Mouse (Mus musculus) brown adipose tissue, adult 24 weeks (tissue): Measurements from ENCODE around the gene Dnah2. TPM values are rescaled to one million over a fixed set of nuclear protein-coding genes. Genes with fewer than 3 reads are reported as not detected.

Source experiments
- H3K27ac ChIP-seq: fragments of 200-500 bp; replicated peaks from 2 replicates; pipeline ENCODE4 v1.5.1; 2012; ENCODE audit warnings: low read depth, mild to moderate bottlenecking, low read length
- H3K4me1 ChIP-seq: fragments of 200-500 bp; 2 replicates; pipeline ENCODE4 v1.6.1; 2012; ENCODE audit warnings: low read length, mixed read lengths; ENCODE audit not compliant: control insufficient read depth, insufficient read depth, insufficient read length
- H3K4me3 ChIP-seq: fragments of 200-500 bp; 2 replicates; pipeline ENCODE4 v1.5.1; 2012; ENCODE audit warnings: low read depth, mild to moderate bottlenecking, low read length, moderate library complexity; ENCODE audit not compliant: insufficient read depth
- polyA plus RNA-seq: library from polyadenylated mRNA; stranded (reverse); fragments of >200 nt; gene quantifications from 2 replicates; pipeline ENCODE4 v1.2.4, GENCODE M21; 2012; ENCODE audit not compliant: missing spikeins, insufficient read depth, insufficient read length

The Dnah2 gene
- polyA plus RNA-seq, 1 experiment: not detected

DNA sequence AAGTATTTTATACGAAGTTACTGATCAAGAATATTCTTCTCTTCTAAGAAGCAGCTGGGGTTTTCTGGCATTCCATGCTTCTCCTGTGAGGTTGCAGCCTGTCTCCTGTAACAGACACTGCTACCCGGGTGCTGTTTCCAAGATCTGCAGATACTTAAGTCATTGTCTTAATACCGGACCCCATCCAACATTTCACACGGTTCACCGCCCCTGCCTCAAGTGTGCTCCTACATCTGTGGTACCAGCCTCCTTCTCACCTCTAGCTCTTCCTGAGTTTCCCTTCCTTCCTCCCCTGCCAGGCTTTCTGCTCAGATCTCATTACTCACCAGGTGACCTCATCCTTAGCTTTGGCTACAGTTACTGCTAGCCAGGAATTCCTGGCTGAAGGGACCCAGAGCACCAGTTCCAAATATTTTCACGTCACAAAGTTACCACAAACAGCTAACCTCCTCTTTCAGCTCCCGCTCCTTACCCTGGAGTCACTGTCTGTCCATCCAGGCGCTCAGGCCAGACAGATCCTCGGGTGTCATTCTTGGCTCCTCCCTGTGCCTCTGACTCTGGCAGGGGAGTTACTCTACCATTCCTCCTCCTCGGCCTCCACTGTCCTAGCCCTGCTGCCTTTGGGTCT lies 166.3 kb downstream of the Dnah2 start:
- H3K27ac ChIP-seq: no peak overlapping the region
- no peak overlapping the region for H3K4me3 ChIP-seq

GRCm38 (mm10) chr11:69381356-69381755 lies 167.6 kb downstream of the Dnah2 start:
- Histone ChIP-seq H3K27ac (no peak overlapping the region), H3K4me3 (no peak overlapping the region), H3K4me1 (no peaks in the 10 kb centered on the region)

More for the DNA sequence above, 166.3 kb downstream of the Dnah2 start:
- no peaks in the 10 kb centered on the region for H3K4me1 ChIP-seq

- no peak overlapping the region for H3K4me3 ChIP-seq
- H3K4me1 ChIP-seq: no peaks in the 10 kb centered on the region
- no peak overlapping the region for H3K27ac ChIP-seq
Measured at GRCm38 (mm10) chr11:69379600-69379999, 169.3 kb downstream of the Dnah2 start.

- H3K27ac ChIP-seq: no peak overlapping the region
- no peaks in the 10 kb centered on the region for H3K4me1 ChIP-seq
- no peak overlapping the region for H3K4me3 ChIP-seq
Measured at GRCm38 (mm10) chr11:69377766-69378165, 171.1 kb downstream of the Dnah2 start.

DNA sequence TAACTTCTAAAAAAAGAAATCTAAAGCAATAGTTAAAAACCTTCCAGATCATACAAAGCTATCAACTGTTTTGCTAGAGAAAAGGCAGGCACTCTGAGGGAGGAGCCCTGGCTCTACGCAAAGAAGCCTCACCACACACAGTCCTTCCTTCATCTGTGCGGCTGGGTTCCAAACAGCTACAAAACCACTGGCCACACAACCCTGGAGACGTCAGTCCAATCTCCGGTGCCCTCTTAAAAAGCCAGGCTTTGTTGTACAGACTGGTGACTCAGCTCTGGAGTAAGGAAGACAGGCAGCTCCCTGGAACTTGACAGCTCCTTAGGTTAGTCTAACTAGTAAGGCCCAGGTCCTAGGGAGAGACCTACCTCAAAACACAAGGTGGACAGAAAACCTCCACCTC lies 173.3 kb downstream of the Dnah2 start:
- no peaks in the 10 kb centered on the region for H3K4me1 ChIP-seq
- H3K4me3 ChIP-seq: no peak overlapping the region
- no peak overlapping the region for H3K27ac ChIP-seq

DNA sequence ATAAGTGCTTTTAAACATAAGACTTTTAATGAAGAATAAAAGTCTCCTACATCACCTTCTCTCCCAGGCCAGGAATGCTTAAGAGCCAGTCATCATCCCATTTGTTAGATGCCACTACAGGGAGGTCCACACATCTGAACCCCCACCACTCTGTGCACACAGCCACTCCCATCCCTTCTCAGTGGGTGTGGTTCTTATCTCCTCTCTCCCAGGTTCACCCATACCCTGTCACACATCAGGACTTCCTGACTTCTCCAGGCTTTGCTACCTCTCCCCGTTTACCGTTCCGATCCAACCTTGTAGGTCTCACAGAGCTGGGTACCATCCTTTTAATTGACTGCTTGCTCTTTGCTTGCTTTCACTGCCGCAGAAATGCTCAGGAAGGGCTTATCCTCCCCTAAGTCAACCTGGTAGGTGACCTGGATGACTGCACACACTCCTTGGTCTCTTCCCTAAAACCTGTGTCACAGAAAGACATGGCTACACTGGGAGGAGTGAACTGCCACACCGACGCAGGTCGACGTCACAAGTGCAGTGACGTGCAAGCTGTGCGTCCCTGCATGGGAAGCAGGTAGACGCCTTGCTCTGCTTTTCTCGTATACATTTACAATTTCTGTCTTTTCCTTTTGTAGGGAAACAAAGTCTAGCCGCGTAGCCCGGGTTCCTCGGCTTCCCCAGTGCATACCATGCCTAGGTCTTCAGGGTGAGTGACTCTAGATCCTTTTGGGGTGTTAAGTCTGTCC lies 175.5 kb downstream of the Dnah2 start:
- Histone ChIP-seq H3K4me1 (no peaks in the 10 kb centered on the region), H3K27ac (no peak overlapping the region), H3K4me3 (no peak overlapping the region)

- no peak overlapping the region for H3K27ac ChIP-seq
- H3K4me1 ChIP-seq: peaks cover 3% of the 10 kb centered on the region; the same call in 1 of the 2 replicates
- no peak overlapping the region for H3K4me3 ChIP-seq
Measured at GRCm38 (mm10) chr11:69372780-69373170, 176.1 kb downstream of the Dnah2 start.

- Histone ChIP-seq H3K4me1 (peaks cover 6% of the 10 kb centered on the region; the same call in 1 of the 2 replicates), H3K27ac (no peak overlapping the region), H3K4me3 (no peak overlapping the region)
Measured at GRCm38 (mm10) chr11:69372056-69372779, 176.7 kb downstream of the Dnah2 start.

DNA sequence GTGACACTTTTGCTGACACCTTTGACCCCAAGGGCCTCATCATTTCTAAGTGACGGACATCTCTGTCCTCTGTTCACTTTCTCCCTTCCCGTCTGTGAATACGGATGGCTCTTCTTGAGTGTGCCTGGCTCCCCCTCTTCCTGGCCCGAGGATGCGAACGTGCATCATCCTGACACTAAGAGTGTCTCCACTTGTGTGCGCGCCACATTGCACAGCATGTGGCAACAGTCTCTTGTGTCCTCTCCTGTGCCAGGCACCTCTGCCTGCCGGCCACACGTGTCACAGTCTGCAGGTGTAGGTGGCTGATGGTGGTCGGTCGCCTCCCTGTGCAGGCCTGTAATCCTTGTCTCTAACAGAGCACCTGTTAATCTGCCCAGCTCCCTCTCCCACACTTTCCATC lies 177.3 kb downstream of the Dnah2 start:
- Histone ChIP-seq H3K4me3 (no peak overlapping the region), H3K27ac (no peak overlapping the region), H3K4me1 (peaks cover 6% of the 10 kb centered on the region; the same call in 1 of the 2 replicates)

GRCm38 (mm10) chr11:69370817-69371215 lies 178.1 kb downstream of the Dnah2 start:
- Histone ChIP-seq H3K4me1 (peaks cover 9% of the 10 kb centered on the region), H3K27ac (0 out of 2 replicates have a peak overlapping the region, but pooled peaks have one; percentile 8), H3K4me3 (no peak overlapping the region)

Other genes with a start within 250 kb of the Dnah2 start
- gene Cntrob, start 225.3 kb downstream of the Dnah2 start, polyA plus RNA-seq: 4.5 and 5.6 TPM in 2 replicates
- gene Trappc1, start 225.1 kb downstream of the Dnah2 start, polyA plus RNA-seq: 93.3 and 94.0 TPM in 2 replicates
- 1.2 and 1.6 TPM in 2 replicates for gene Kcnab3, start 222.9 kb downstream of the Dnah2 start, polyA plus RNA-seq
- gene Rnf227, start 208.6 kb downstream of the Dnah2 start, polyA plus RNA-seq: 2.8 TPM in 1 of 2 replicates, not detected in the other
- gene Chd3, start 179.7 kb downstream of the Dnah2 start, polyA plus RNA-seq: 19.4 and 27.0 TPM in 2 replicates
- gene Naa38, start 153.6 kb downstream of the Dnah2 start, polyA plus RNA-seq: 249 and 290 TPM in 2 replicates
- gene Cyb5d1, start 153.5 kb downstream of the Dnah2 start, polyA plus RNA-seq: 16.1 and 18.9 TPM in 2 replicates
- gene Tmem88, start 150.9 kb downstream of the Dnah2 start, polyA plus RNA-seq: 4.1 and 8.3 TPM in 2 replicates
- 13.9 and 16.9 TPM in 2 replicates for gene Kdm6b, start 135.4 kb downstream of the Dnah2 start, polyA plus RNA-seq
- not detected in 2 replicates for gene Efnb3, start 11.1 kb upstream of the Dnah2 start, polyA plus RNA-seq
- 10.7 and 10.9 TPM in 2 replicates for gene Wrap53, start 31.1 kb upstream of the Dnah2 start, polyA plus RNA-seq
- 13.6 and 18.3 TPM in 2 replicates for gene Trp53, start 31.2 kb upstream of the Dnah2 start, polyA plus RNA-seq
- gene Atp1b2, start 56.8 kb upstream of the Dnah2 start, polyA plus RNA-seq: 6.7 and 8.3 TPM in 2 replicates
- not detected in 2 replicates for gene Shbg, start 68.8 kb upstream of the Dnah2 start, polyA plus RNA-seq
- 8.6 and 10.9 TPM in 2 replicates for gene Sat2, start 72.9 kb upstream of the Dnah2 start, polyA plus RNA-seq
- gene Fxr2, start 83.9 kb upstream of the Dnah2 start, polyA plus RNA-seq: 27.8 and 29.5 TPM in 2 replicates
- gene Sox15, start 106.2 kb upstream of the Dnah2 start, polyA plus RNA-seq: not detected in 2 replicates
- gene Mpdu1, start 113.5 kb upstream of the Dnah2 start, polyA plus RNA-seq: 73.8 and 102 TPM in 2 replicates
- gene Cd68, start 117.0 kb upstream of the Dnah2 start, polyA plus RNA-seq: 10.3 and 12.1 TPM in 2 replicates
- 268 and 317 TPM in 2 replicates for gene Eif4a1, start 123.3 kb upstream of the Dnah2 start, polyA plus RNA-seq
- 49.9 and 65.3 TPM in 2 replicates for gene Senp3, start 133.0 kb upstream of the Dnah2 start, polyA plus RNA-seq
- 4.1 and 4.9 TPM in 2 replicates for gene Tnfsf13, start 136.7 kb upstream of the Dnah2 start, polyA plus RNA-seq
- gene Tnfsf12, start 146.7 kb upstream of the Dnah2 start, polyA plus RNA-seq: 12.7 and 13.7 TPM in 2 replicates
- 0.99 and 2.8 TPM in 2 replicates for gene Tnfsfm13, start 147.0 kb upstream of the Dnah2 start, polyA plus RNA-seq
- 10.4 and 16.5 TPM in 2 replicates for gene Polr2a, start 209.5 kb upstream of the Dnah2 start, polyA plus RNA-seq
- not detected in 2 replicates for gene Slc35g3, start 212.9 kb upstream of the Dnah2 start, polyA plus RNA-seq
- 17.2 and 23.6 TPM in 2 replicates for gene Zbtb4, start 216.8 kb upstream of the Dnah2 start, polyA plus RNA-seq
- gene Chrnb1, start 246.8 kb upstream of the Dnah2 start, polyA plus RNA-seq: 1.7 and 2.4 TPM in 2 replicates